Mouse (Mus musculus): ENCODE measurements around the gene Ccnd2.

Ccnd2 gene

GRCm38 (mm10) chr6:127106189-127106588, 45.8 kb downstream of the Ccnd2 start:
- no peak for DNase-seq

GRCm38 (mm10) chr6:127105107-127105506, 46.9 kb downstream of the Ccnd2 start:
- DNase-seq: peak; percentile 76

DNA sequence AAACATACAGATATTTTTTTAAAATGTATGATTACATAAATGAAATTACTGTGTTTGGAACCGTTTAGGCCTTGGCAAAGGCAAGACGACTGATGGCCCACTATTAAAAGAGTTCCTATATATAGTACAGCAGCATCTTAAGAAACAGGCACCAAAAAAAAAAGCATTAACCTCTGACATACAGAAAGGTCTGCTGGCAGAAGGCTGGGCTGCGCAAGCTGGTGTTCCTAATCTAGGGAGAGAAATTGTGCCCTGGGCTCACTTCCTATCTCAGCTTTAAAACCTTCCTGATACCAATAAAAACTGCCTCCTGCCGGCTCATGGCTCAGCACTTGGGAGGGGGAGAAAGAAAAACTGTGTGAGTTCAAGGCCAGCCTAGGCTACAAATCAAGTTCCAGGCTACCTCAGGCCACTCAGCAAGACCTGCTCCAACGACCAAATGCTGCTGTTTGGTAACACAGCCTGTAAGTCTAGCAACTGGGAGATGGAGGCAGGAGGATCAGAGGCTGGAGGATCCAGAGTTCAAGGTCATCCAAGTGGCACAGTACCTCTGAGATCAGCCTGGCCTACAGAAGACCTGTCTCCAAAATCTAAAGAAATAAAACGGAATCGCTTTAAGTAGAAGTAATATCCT, 47.5 kb downstream of the Ccnd2 start:
- no peak for DNase-seq

DNA sequence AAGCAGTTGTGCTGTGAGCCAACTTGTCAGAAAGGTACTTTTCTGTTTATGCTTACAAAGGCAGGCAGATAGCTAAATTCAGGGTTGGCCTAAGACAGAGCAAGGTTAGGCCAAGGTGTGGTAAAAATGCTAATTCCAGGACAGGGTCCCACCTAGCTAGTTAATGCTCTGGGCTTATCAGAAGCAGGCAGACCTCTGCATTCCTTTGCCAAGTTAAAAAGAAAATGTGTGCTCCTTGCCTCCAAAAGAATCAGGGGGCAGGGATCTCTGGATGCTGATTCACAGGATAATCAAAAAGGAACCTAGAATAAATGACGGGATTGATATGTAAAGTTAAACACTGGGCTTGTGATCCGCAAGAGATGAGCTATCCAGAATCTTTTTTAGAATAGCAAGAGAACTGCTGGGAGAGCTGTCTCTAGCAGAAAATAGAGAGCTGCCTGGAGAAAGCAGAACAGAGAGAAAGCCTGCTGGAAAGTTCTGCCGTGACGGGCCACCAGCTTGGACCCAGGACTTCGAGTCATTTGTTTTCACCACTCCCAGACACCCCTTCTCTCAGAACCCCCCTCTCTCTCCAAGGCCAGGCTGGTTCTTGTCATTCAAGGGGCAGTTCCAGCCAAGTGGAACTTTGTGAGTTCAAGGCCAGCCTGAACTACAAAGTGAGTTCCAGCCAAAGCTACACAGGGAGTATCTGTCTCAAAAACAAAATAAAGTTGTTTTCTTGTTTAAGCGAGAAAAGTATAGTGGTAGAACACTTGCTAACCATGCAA, 48.3 kb downstream of the Ccnd2 start:
- no peak for DNase-seq

DNA sequence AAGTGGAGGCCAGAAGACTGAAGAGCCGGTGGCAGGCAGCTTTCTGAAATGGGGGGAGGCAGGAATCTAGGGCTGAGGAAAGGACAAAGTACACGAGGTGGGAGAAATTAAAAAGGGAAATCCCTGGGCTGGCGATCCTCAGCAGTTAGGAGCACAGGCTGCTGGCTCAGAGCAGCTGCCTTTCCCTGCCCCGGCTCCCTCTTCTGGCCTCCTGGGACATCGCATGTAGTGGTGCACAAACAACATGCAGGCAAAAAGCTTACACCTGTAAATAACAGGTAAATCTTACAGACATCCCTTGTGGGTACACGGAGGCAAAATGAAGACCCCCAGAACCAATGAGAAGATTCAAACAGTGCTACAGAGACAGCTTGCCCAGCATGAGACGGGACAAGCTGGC, 57.4 kb downstream of the Ccnd2 start:
- DNase-seq: peak; percentile 53

DNA sequence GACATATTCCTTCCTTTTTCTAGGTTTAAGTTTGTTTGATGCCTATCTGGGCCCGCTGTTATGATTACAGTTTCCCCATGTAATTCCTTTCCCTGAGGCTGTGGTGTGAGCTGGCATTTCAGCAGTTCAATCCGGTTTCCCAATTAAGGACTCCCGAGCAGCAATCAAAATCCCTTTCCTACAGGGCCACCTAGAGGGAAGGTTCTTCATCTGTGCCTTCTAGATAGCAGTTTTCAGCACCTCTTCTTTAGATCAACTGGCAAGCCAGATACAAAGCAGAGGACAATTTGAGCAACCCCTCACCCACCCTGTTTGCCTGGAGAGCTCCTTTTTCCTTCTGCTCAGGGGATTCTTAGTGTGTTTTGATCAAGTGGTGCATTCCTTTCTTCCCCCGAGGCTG, 65.3 kb downstream of the Ccnd2 start:
- peak; percentile 43 for DNase-seq

- no peak for DNase-seq
These were observed 70.2 kb downstream of the Ccnd2 start for GRCm38 (mm10) chr6:127081820-127082219.

- DNase-seq: peak; percentile 55
These were observed 71.9 kb downstream of the Ccnd2 start for GRCm38 (mm10) chr6:127079867-127080731.
